Mouse (Mus musculus) heart, adult 2 months (tissue): Measurements from ENCODE around the gene Larp1b. TPM values are rescaled to one million over a fixed set of nuclear protein-coding genes. Genes with fewer than 3 reads are reported as not detected.

Experiments
- DNase-seq, 2 experiments: peaks; one replicate each; pipeline ENCODE4 v3.0.0; 2021
- H3K27ac ChIP-seq: fragments of 200-600 bp; 2 replicates; pipeline ENCODE4 v1.8.1; 2022
- H3K27me3 ChIP-seq: fragments of 200-500 bp; 2 replicates; pipeline ENCODE4 v1.6.1; 2012; ENCODE audit warnings: mild to moderate bottlenecking, low read length, inconsistent platforms, mixed read lengths; ENCODE audit not compliant: control insufficient read depth, insufficient read depth
- H3K36me3 ChIP-seq: fragments of 200-500 bp; 2 replicates; pipeline ENCODE4 v1.6.1; 2012; ENCODE audit warnings: low read length, inconsistent platforms; ENCODE audit not compliant: control insufficient read depth, insufficient read depth
- H3K4me1 ChIP-seq: fragments of 200-500 bp; 2 replicates; pipeline ENCODE4 v1.6.1; 2011; ENCODE audit warnings: low read length; ENCODE audit not compliant: control insufficient read depth, insufficient read depth
- H3K4me3 ChIP-seq: fragments of 200-600 bp; 2 replicates; pipeline ENCODE4 v1.8.1; 2022
- H3K79me2 ChIP-seq: fragments of 200-500 bp; replicated peaks from 2 replicates; pipeline ENCODE4 v1.6.1; 2012; ENCODE audit warnings: mild to moderate bottlenecking, inconsistent platforms, low read length, moderate library complexity, mixed read lengths; ENCODE audit not compliant: control insufficient read depth, insufficient read depth
- H3K9ac ChIP-seq: fragments of 200-500 bp; 2 replicates; pipeline ENCODE4 v1.6.1; 2012; ENCODE audit warnings: low read depth, mild to moderate bottlenecking, control low read depth, inconsistent platforms, low read length, mixed read lengths
- CTCF ChIP-seq: fragments of 200-600 bp; IDR thresholded peaks from 2 replicates; pipeline ENCODE4 v1.8.1; 2022; ENCODE audit warnings: antibody characterized with exemption, mild to moderate bottlenecking, moderate library complexity
- EP300 ChIP-seq: fragments of 200-500 bp; IDR thresholded peaks from 2 replicates; pipeline ENCODE4 v1.6.1; 2011; ENCODE audit warnings: low read depth, low read length, control low read depth; ENCODE audit not compliant: insufficient read depth
- POLR2A ChIP-seq: fragments of 200-500 bp; IDR thresholded peaks from 2 replicates; pipeline ENCODE4 v1.6.1; 2011; ENCODE audit warnings: mild to moderate bottlenecking, low read depth, low read length, control low read depth; ENCODE audit not compliant: insufficient read depth
- WGBS: fragments of 180-500 bp; shearing (Covaris S2); methylation state at CpG from one replicate; pipeline ENCODE4 v1.1.7; 2018; 5-methylcytosine and 5-hydroxymethylcytosine counted together
- intact Hi-C: fragments of 180-260 bp; cut with DNase I; formaldehyde crosslinking; loops from one replicate; pipeline ENCODE4 v1.15.1; 2025
- polyA plus RNA-seq: library from polyadenylated mRNA; depleted of rRNA; stranded (reverse); fragments of >200 nt; gene quantifications from 2 replicates; pipeline ENCODE4 v1.2.3, GENCODE M21; 2012
- total RNA-seq, 2 experiments: library from RNA; stranded (reverse); gene quantifications; 2 replicates each; pipeline ENCODE4 v1.2.3; 2021

Larp1b gene
- total and polyA plus RNA-seq, 3 experiments, result 16.2 to 66.9 (median 62.6) TPM

DNA sequence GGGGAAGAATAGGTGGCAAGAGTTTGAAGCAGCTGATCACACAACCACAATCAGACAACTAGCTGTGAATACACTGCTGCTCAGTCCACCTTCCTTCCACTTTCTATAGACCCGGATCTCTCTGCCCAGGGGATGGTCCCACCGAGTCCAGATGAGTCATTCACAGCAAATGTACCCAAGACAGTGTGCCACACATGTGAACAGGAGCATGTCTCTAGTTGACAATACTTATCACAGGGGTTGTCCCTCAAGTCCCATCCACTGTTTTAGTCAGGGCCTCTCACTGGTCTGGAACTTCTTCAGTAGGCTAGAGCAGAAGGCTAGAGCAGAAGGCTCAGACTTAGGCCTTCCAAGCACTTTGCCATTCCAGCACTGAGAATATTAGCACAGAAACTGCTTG is 113.1 kb downstream of the Larp1b start:
- DNase-seq, result no peak
- Histone ChIP-seq H3K27ac (no peak overlapping the region), H3K27me3 (no peaks in the 10 kb centered on the region), H3K79me2 (no peaks in the 10 kb centered on the region), H3K9ac (no peak overlapping the region), H3K4me1 (no peaks in the 10 kb centered on the region), H3K4me3 (no peak overlapping the region), H3K36me3 (no peaks in the 10 kb centered on the region)
- no peak for TF ChIP-seq CTCF
- intact Hi-C loops, result no loop called here
- WGBS, result 91% methylated on average over 2 of the region's 2 CpGs

DNA sequence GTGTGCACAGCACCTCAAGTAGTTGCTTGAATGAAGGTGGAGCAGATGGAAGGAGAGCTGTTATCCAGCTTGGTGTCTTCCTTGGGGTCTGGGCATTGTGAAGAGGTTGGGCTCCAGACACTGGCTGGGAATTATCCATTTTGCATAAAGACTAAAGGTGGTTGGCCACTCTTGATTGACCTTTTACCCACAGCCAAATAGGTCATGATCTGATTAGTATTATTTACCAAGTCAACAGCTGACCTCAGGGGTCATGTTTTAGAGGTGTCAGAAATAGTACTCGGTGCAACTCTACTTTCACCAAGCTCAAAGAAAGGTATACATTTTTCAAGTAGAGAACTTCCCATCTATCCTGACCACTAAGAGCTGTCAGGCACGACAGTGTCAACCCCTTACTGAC is 115.7 kb downstream of the Larp1b start:
- TF ChIP-seq POLR2A, result no peak
- no peak for TF ChIP-seq EP300
- no peak for TF ChIP-seq CTCF
- 79% methylated on average over 2 of the region's 2 CpGs for WGBS
- no peaks in the 10 kb centered on the region for H3K36me3 ChIP-seq

DNA sequence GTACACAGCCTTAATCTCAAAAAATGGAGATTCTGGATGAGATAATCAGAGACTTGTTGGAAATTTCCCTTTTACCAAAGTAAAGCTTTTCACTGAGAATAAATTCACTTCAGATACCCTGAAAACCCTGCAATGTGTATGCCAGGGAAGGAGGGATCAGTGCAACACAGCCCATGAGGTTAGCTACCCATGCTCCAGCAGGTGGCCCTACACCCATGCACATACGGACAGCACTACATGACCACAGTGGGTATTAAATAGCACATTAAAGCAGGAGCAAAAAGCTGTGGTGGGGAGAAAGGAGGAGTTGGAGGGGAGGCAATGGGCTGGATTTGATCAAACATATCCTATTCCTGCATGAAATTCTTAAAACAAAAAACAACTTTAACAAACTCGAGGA is 120.9 kb downstream of the Larp1b start:
- intact Hi-C loops, result loop anchor here (5.0 kb wide), 1 partner anchor 112 kb away; no protein-coding TSS in a partner anchor
- DNase-seq, result no peak

More for the DNA sequence above, 115.7 kb downstream of the Larp1b start:
- Histone ChIP-seq H3K27ac (no peak overlapping the region), H3K9ac (no peak overlapping the region), H3K79me2 (no peaks in the 10 kb centered on the region; the same call in 1 of the 2 replicates), H3K4me3 (no peak overlapping the region), H3K4me1 (no peaks in the 10 kb centered on the region; the same call in 1 of the 2 replicates), H3K27me3 (no peaks in the 10 kb centered on the region)
- intact Hi-C loops, result no loop called here
- DNase-seq, result no peak

DNA sequence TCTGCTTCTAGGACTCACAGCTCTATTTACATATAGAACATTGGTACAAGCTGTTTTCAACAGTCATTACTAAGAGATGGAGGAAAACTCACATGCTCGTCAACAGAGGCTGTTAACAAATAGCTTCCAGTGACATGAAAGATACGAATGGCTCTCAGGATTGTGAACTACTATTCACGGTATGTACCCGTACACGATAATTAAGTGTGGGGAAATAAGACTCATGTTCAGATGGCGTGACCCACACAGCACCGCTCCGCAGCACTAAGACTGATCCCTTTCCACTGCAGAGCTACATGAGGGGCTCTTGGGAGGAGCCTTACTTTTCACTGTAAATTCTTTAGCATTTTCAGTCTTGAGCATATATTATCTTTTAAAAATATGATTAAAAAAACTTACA is 125.7 kb downstream of the Larp1b start:
- Histone ChIP-seq H3K9ac (no peak overlapping the region), H3K36me3 (no peaks in the 10 kb centered on the region; the same call in 1 of the 2 replicates), H3K27me3 (no peaks in the 10 kb centered on the region), H3K4me1 (peaks cover 4% of the 10 kb centered on the region), H3K79me2 (peaks cover 6% of the 10 kb centered on the region), H3K4me3 (no peak overlapping the region), H3K27ac (no peak overlapping the region)
- intact Hi-C loops, result no loop called here
- TF ChIP-seq EP300 (no peak), CTCF (no peak), POLR2A (no peak)
- DNase-seq, result no peak
- 68% methylated on average over 8 of the region's 8 CpGs for WGBS

More for the DNA sequence above, 120.9 kb downstream of the Larp1b start:
- Histone ChIP-seq H3K79me2 (peaks cover 3% of the 10 kb centered on the region), H3K4me1 (peaks cover 2% of the 10 kb centered on the region), H3K4me3 (no peak overlapping the region), H3K9ac (no peak overlapping the region), H3K27me3 (no peaks in the 10 kb centered on the region), H3K36me3 (no peaks in the 10 kb centered on the region; the same call in 1 of the 2 replicates), H3K27ac (no peak overlapping the region)
- TF ChIP-seq EP300 (0 out of 2 replicates have a peak, but pooled peaks have one; percentile 21), CTCF (peak; percentile 58), POLR2A (no peak)
- WGBS, result 62% methylated on average over 2 of the region's 2 CpGs

DNA sequence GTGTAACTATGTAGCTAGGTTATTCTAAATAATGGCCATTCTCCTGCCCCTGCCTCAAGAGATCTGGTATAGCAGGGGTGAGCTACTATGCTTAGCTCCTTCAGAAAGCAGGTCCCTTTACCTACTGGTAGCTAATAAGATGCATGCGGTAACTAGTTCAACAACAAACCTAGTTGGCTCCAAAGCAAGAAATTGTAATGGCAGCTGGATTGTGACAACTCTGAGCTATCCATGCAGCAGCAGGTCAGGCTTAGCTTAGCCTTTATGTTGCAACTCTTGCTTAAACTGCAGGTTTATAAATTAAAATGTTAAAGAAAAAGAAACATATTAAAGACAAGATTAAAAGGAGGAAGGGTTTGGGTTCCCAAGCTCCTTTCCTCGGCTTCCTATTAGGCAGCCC is 129.0 kb downstream of the Larp1b start:
- 96% methylated on average over 2 of the region's 2 CpGs for WGBS
- TF ChIP-seq CTCF (no peak), POLR2A (no peak), EP300 (no peak)
- Histone ChIP-seq H3K4me3 (no peak overlapping the region), H3K9ac (no peak overlapping the region), H3K4me1 (peaks cover 4% of the 10 kb centered on the region), H3K36me3 (peaks cover 3% of the 10 kb centered on the region), H3K27me3 (no peaks in the 10 kb centered on the region), H3K27ac (no peak overlapping the region), H3K79me2 (peaks cover 5% of the 10 kb centered on the region)
- no peak for DNase-seq
- intact Hi-C loops, result no loop called here

DNA sequence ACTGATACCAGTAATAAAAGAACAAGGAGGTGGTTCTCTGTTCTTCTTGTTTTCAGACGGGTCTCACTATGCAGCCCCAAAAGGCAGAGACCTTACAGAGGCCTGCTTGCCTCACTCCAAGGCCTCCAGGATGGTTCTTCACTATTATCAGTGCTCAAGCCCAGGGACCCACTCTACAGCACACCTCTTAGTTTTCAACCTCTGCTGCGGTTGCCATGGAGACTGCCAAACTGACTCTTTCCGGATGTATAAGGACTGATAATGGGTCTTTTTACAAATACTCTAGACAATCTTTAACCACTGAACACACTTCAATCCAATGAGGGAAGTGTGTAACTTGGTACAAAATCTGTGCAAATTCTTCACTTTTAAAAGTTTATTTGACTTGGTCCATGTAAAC is 131.1 kb downstream of the Larp1b start:
- H3K4me1 ChIP-seq, result peaks cover under 1% of the 10 kb centered on the region
- TF ChIP-seq EP300, result no peak
- no peak for TF ChIP-seq POLR2A
- no peak for TF ChIP-seq CTCF
- H3K27ac ChIP-seq, result no peak overlapping the region
- H3K36me3 ChIP-seq, result peaks cover 3% of the 10 kb centered on the region
- DNase-seq, result no peak
- H3K79me2 ChIP-seq, result peaks cover 3% of the 10 kb centered on the region
- 36% methylated on average over 3 of the region's 3 CpGs for WGBS
- H3K4me3 ChIP-seq, result no peak overlapping the region
- intact Hi-C loops, result loop anchor here (5.0 kb wide), 4 partner anchors 133 to 662 kb away; partner anchors contain the start of genes D3Ertd751e, Larp1b and Sclt1
- H3K27me3 ChIP-seq, result no peaks in the 10 kb centered on the region
- H3K9ac ChIP-seq, result no peak overlapping the region
